Mouse (Mus musculus) kidney, adult 2 months (tissue): ENCODE measurements around the gene Cys1.

Source experiments
- CTCF ChIP-seq: fragments of 200-500 bp; conservative IDR thresholded peaks from 2 replicates; pipeline ENCODE4 v1.5.1; 2011; ENCODE audit warnings: low read depth, mild to moderate bottlenecking, control low read depth, low read length, moderate library complexity, mixed read lengths; ENCODE audit not compliant: insufficient read depth, insufficient read length
- POLR2A ChIP-seq: fragments of 200-500 bp; IDR thresholded peaks from one replicate; pipeline ENCODE4 v1.6.1; 2011; ENCODE audit warnings: low read depth, low read length, control low read depth

- TF ChIP-seq CTCF (no peak), POLR2A (no peak)
Observed at GRCm38 (mm10) chr12:24658998-24659397, 22.6 kb downstream of the Cys1 start.
